Mouse (Mus musculus) hindbrain, embryonic 15.5 days (tissue): ENCODE measurements around the gene Lipa. TPM values are rescaled to one million over a fixed set of nuclear protein-coding genes. Genes with fewer than 3 reads are reported as not detected.

ENCODE experiments used
- ATAC-seq: fragments of 200-750 bp; cut with Nextera tagmentation; 2 replicates; pipeline ENCODE4 v1.8.0; 2017; ENCODE audit warnings: low read depth, moderate number of reproducible peaks, moderate TSS enrichment; ENCODE audit not compliant: low FRiP score
- H3K27ac ChIP-seq: fragments of 300-500 bp; sonication (generic); replicated peaks from 2 replicates; pipeline ENCODE4 v1.5.1; 2015; ENCODE audit warnings: mild to moderate bottlenecking, inconsistent platforms
- H3K27me3 ChIP-seq: fragments of 300-500 bp; sonication (generic); 2 replicates; pipeline ENCODE4 v1.6.1; 2015; ENCODE audit warnings: control low read depth, inconsistent platforms
- H3K36me3 ChIP-seq: fragments of 300-500 bp; sonication (generic); 2 replicates; pipeline ENCODE4 v1.6.1; 2015; ENCODE audit warnings: control low read depth, inconsistent platforms
- H3K4me1 ChIP-seq: fragments of 300-500 bp; sonication (generic); replicated peaks from 2 replicates; pipeline ENCODE4 v1.6.1; 2015; ENCODE audit warnings: control low read depth, inconsistent platforms
- H3K4me2 ChIP-seq: fragments of 300-500 bp; sonication (generic); 2 replicates; pipeline ENCODE4 v1.6.1; 2015; ENCODE audit warnings: moderate library complexity, mild to moderate bottlenecking, inconsistent platforms
- H3K4me3 ChIP-seq: fragments of 300-500 bp; sonication (generic); 2 replicates; pipeline ENCODE4 v1.5.1; 2015; ENCODE audit warnings: mild to moderate bottlenecking, inconsistent platforms
- H3K9ac ChIP-seq: fragments of 300-500 bp; sonication (generic); 2 replicates; pipeline ENCODE4 v1.6.1; 2015; ENCODE audit warnings: inconsistent platforms
- H3K9me3 ChIP-seq: fragments of 300-500 bp; sonication (generic); 2 replicates; pipeline ENCODE4 v1.6.1; 2016; ENCODE audit warnings: control low read depth, inconsistent platforms
- WGBS: fragments of 180-500 bp; shearing (Covaris S2); methylation state at CpG from one replicate; pipeline ENCODE4 v1.1.7; 2015; 5-methylcytosine and 5-hydroxymethylcytosine counted together
- polyA plus RNA-seq: library from polyadenylated mRNA; unstranded; fragments of >200 nt; fragmentation: Nextera tagmentation; extraction: Ambion mirVana; gene quantifications from 2 replicates; pipeline ENCODE4 v1.2.1, GENCODE M21; 2015

The Lipa gene
- polyA plus RNA-seq, 1 experiment from 2014 or later: 22.1 TPM

- Histone ChIP-seq H3K27ac (no peak overlapping the region), H3K4me2 (no peak overlapping the region), H3K4me1 (no peaks in the 10 kb centered on the region), H3K9me3 (no peaks in the 10 kb centered on the region), H3K4me3 (no peak overlapping the region), H3K36me3 (no peaks in the 10 kb centered on the region), H3K27me3 (no peaks in the 10 kb centered on the region), H3K9ac (no peak overlapping the region)
- WGBS: 93% methylated on average over 3 of the region's 3 CpGs
- ATAC-seq: no peak
Measured at GRCm38 (mm10) chr19:34444785-34445184, 82.5 kb downstream of the Lipa start.

Other genes starting within 250 kb of the Lipa start
- gene Fas, start 236.8 kb downstream of the Lipa start, polyA plus RNA-seq: 1.3 and 1.6 TPM in 2 replicates
- gene Ch25h, start 52.3 kb downstream of the Lipa start, polyA plus RNA-seq: 0.51 and 0.56 TPM in 2 replicates
- 5.8 and 6.7 TPM in 2 replicates for gene Ifit2, start 23.2 kb upstream of the Lipa start, polyA plus RNA-seq
- gene Ifit3, start 56.1 kb upstream of the Lipa start, polyA plus RNA-seq: 1.1 and 3.2 TPM in 2 replicates
- gene Ifit1bl1, start 74.5 kb upstream of the Lipa start, polyA plus RNA-seq: 1.1 and 1.4 TPM in 2 replicates
- gene Ifit3b, start 80.5 kb upstream of the Lipa start, polyA plus RNA-seq: 0.34 and 1.1 TPM in 2 replicates
- gene Ifit1bl2, start 113.3 kb upstream of the Lipa start, polyA plus RNA-seq: 0.34 and 0.38 TPM in 2 replicates
- gene Ifit1, start 113.4 kb upstream of the Lipa start, polyA plus RNA-seq: 0.31 and 0.93 TPM in 2 replicates
- 2.7 and 2.8 TPM in 2 replicates for gene Slc16a12, start 219.8 kb upstream of the Lipa start, polyA plus RNA-seq